Comparison of ENCODE assay signal across 9 mouse cellular contexts in the genomic region with DNA sequence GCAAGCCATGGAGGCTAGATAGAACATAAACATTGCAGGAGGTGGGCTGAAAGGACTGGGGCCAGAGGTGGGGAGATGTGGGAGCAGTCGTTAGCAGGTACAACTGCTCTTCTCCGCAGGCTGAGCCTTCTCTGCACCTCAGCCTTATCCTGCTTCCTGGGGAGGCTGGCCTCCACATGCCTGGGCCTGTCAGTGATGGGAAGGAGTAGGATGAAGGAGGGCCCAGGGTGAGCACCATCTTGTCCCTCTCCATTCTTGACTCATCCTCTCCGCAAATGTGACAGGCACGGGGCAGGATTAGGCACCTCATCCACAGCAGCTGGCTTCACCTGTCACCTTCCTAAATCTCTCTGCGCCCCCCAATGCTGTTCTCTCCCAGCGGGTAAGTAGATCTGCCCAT. TPM values are rescaled to one million over a fixed set of nuclear protein-coding genes. Genes with fewer than 3 reads are reported as not detected.
DNase-seq lines count a peak whose midpoint lies in the region; ATAC-seq and TF ChIP-seq lines count a peak whose summit lies in the region.
"Had no signal": no experiment of that assay in that cellular context is flagged by ENCODE, and none has a peak within 500 bp of the region (broad histone marks: within the 10 kb centered on the region; RNA-seq: fewer than 3 reads in every experiment).

A gene (plus strand): TSS at position 266 of the 400 bp plus-strand sequence.

- no peak for TF ChIP-seq CTCF in heart, adult 2 months (IDR thresholded peaks at IDR 0.05)
- TF ChIP-seq CTCF in E14TG2a.4 (conservative IDR thresholded peaks at IDR 0.05; ENCODE audit: low read length): no peak
- TF ChIP-seq CTCF in liver, embryonic 14.5 days (IDR thresholded peaks at IDR 0.05; ENCODE audit: low read depth): no peak

- TF ChIP-seq POLR2A in heart, adult 2 months (IDR thresholded peaks at IDR 0.05; ENCODE audit: insufficient read depth, low read depth, low read length): no peak

- no peak for DNase-seq in heart, adult 2 months
- DNase-seq in heart, postnatal 25 days (ENCODE audit: low spot score): no peak
- no peak for DNase-seq in liver, embryonic 14.5 days (ENCODE audit: low read depth in 3 of 3, low spot score in 3 of 3)
- no peak for DNase-seq in Muller cell, postnatal 12 days (ENCODE audit: inconsistent ontology term)
- DNase-seq in cerebellum, postnatal 25 days: no peak
- DNase-seq in embryo, embryonic 10 days (ENCODE audit: low spot score): no peak
- DNase-seq: kidney, adult 8-10 months had no signal

- H3K36me3 ChIP-seq in heart, adult 2 months (ENCODE audit: control insufficient read depth, insufficient read depth, low read length): no peaks in the 10 kb centered on the region
- peaks cover 9% of the 10 kb centered on the region for H3K36me3 ChIP-seq in E14TG2a.4 (ENCODE audit: insufficient read depth, low read length)
- H3K36me3 ChIP-seq in forebrain, embryonic 16.5 days (ENCODE audit: control insufficient read depth, insufficient read depth): no peaks in the 10 kb centered on the region
- 0 out of 2 replicates have a peak, but pooled peaks cover 2% of the 10 kb centered on the region for H3K36me3 ChIP-seq in liver, embryonic 14.5 days (replicated peaks; ENCODE audit: control insufficient read depth, insufficient read depth, low read depth)

- H3K4me1 ChIP-seq in heart, adult 2 months (ENCODE audit: control insufficient read depth, insufficient read depth, low read length): peaks cover 9% of the 10 kb centered on the region
- peaks cover 36% of the 10 kb centered on the region for H3K4me1 ChIP-seq in E14TG2a.4 (replicated peaks; ENCODE audit: low read depth, low read length)
- peaks cover 9% of the 10 kb centered on the region for H3K4me1 ChIP-seq in forebrain, embryonic 16.5 days (replicated peaks; ENCODE audit: control insufficient read depth, insufficient read depth, low read length)
- H3K4me1 ChIP-seq in liver, embryonic 14.5 days (replicated peaks; ENCODE audit: control insufficient read depth in 2 of 2, insufficient read depth in 2 of 2, low read length in 1 of 2): peaks cover 2 to 7% of the 10 kb centered on the region in 2 experiments; a peak in 3 of 4 replicates

- no peak for TF ChIP-seq EP300 in heart, adult 2 months (IDR thresholded peaks at IDR 0.05; ENCODE audit: insufficient read depth, low read depth, low read length)
- TF ChIP-seq EP300 in liver, embryonic 14.5 days (IDR thresholded peaks at IDR 0.05; ENCODE audit: low read depth): no peak

- no peaks in the 10 kb centered on the region for H3K79me2 ChIP-seq in heart, adult 2 months (replicated peaks; ENCODE audit: control insufficient read depth, insufficient read depth, low read length)

- intact Hi-C loops in heart, adult 2 months (cut with DNase I): no loop called here
- intact Hi-C loops in heart, postnatal 25 days (cut with DNase I): no loop called here

- peak within 1 kb of the TSS; percentile 94 for H3K4me2 ChIP-seq in forebrain, embryonic 16.5 days (ENCODE audit: low read length)
- H3K4me2 ChIP-seq in liver, embryonic 14.5 days (ENCODE audit: low read depth): peak within 1 kb of the TSS; percentile 74

- 0 out of 2 replicates have a peak, but pooled peaks cover 2% of the 10 kb centered on the region for H3K27me3 ChIP-seq in heart, adult 2 months (ENCODE audit: control insufficient read depth, insufficient read depth, low read length)
- peaks cover 53% of the 10 kb centered on the region for H3K27me3 ChIP-seq in E14TG2a.4 (ENCODE audit: insufficient read depth, low read length)
- peaks cover 25% of the 10 kb centered on the region for H3K27me3 ChIP-seq in forebrain, embryonic 16.5 days (replicated peaks; ENCODE audit: control insufficient read depth, insufficient read depth, low read length)
- H3K27me3 ChIP-seq in liver, embryonic 14.5 days (ENCODE audit: control insufficient read depth, insufficient read depth, low read length): peaks cover 28% of the 10 kb centered on the region

- H3K9me3 ChIP-seq in E14TG2a.4 (ENCODE audit: low read length): no peaks in the 10 kb centered on the region
- H3K9me3 ChIP-seq in forebrain, embryonic 16.5 days (ENCODE audit: control insufficient read depth, low read length): no peaks in the 10 kb centered on the region
- H3K9me3 ChIP-seq in liver, embryonic 14.5 days (ENCODE audit: control insufficient read depth, low read length): no peaks in the 10 kb centered on the region

- peak within 1 kb of the TSS; percentile 55 for H3K27ac ChIP-seq in heart, adult 2 months
- H3K27ac ChIP-seq in forebrain, embryonic 16.5 days (ENCODE audit: low read length): peak within 1 kb of the TSS; percentile 42
- H3K27ac ChIP-seq in liver, embryonic 14.5 days: no peak within 1 kb of the TSS

- H3K4me3 ChIP-seq in heart, adult 2 months: peak within 1 kb of the TSS; percentile 65
- H3K4me3 ChIP-seq in E14TG2a.4 (replicated peaks; ENCODE audit: low read length): peak within 1 kb of the TSS; percentile 79
- H3K4me3 ChIP-seq in forebrain, embryonic 16.5 days (replicated peaks; ENCODE audit: low read length): peak within 1 kb of the TSS; percentile 64
- H3K4me3 ChIP-seq in liver, embryonic 14.5 days (ENCODE audit: insufficient read depth in 1 of 2, low read depth in 2 of 2, low read length in 2 of 2): peak within 1 kb of the TSS; percentile 29 to 48

- WGBS in heart, adult 2 months: 91% methylated on average over 6 of the region's 6 CpGs
- 72% methylated on average over 6 of the region's 6 CpGs for WGBS in forebrain, embryonic 16.5 days
- 83% methylated on average over 6 of the region's 6 CpGs for WGBS in liver, embryonic 14.5 days (ENCODE audit: insufficient replicate concordance)

- H3K9ac ChIP-seq in heart, adult 2 months (ENCODE audit: low read depth, low read length): peak within 1 kb of the TSS; percentile 97
- H3K9ac ChIP-seq in forebrain, embryonic 16.5 days (replicated peaks; ENCODE audit: low read depth, low read length): peak within 1 kb of the TSS; percentile 85
- H3K9ac ChIP-seq in liver, embryonic 14.5 days (replicated peaks): peak within 1 kb of the TSS; percentile 42

- no peak for ATAC-seq in forebrain, embryonic 16.5 days
- ATAC-seq in liver, embryonic 14.5 days (ENCODE audit: insufficient read depth): no peak

RNA-seq across cellular contexts. Expression of the gene that starts here (rescaled TPM):
- total RNA-seq in heart, adult 2 months (2021): under 1 TPM in 1 of 2 experiments, not detected in 1; 0.20 TPM
- 0.06 and 0.20 TPM in 2 replicates for polyA plus RNA-seq in heart, adult 2 months (2012; rRNA removed)
- total RNA-seq in heart, postnatal 25 days (2021): under 1 TPM; 0.06 to 0.13 TPM
- 0.21 and 0.38 TPM in 2 replicates for polyA plus RNA-seq in forebrain, embryonic 16.5 days (2015; fragmentation: Nextera tagmentation; extraction: Ambion mirVana)
- 0.65 and 0.67 TPM in 2 replicates for polyA plus RNA-seq in liver, embryonic 14.5 days (2012; rRNA removed)
- polyA plus RNA-seq in liver, embryonic 14.5 days (2014; fragmentation: Nextera tagmentation; extraction: Ambion mirVana): 0.39 and 0.67 TPM in 2 replicates

Comparison
In these comparisons a context has a peak if more than half of its experiments do, and no peak if none do; other contexts are left out.
1. H3K9ac ChIP-seq: peak in every context shown above with its lines; median percentile 97 in heart, adult 2 months; 85 in forebrain, embryonic 16.5 days; 42 in liver, embryonic 14.5 days.